44 mouse cellular contexts compared by ENCODE assay signal in genomic region chr11:49702014-49702413, GRCm38 (mm10). TPM values are rescaled to one million over a fixed set of nuclear protein-coding genes. Genes with fewer than 3 reads are reported as not detected.
"Had no signal": no experiment of that assay in that cellular context is flagged by ENCODE, and none has a peak within 500 bp of the region (broad histone marks: within the 10 kb centered on the region; RNA-seq: fewer than 3 reads in every experiment).

No protein-coding gene starts in this region.

- H3K9me3 ChIP-seq: heart, embryonic 10.5 days; heart, embryonic 12.5 days; heart, embryonic 13.5 days; heart, embryonic 15.5 days; hindbrain, embryonic 10.5 days; hindbrain, embryonic 12.5 days; hindbrain, embryonic 13.5 days; hindbrain, embryonic 15.5 days; intestine, embryonic 15.5 days; kidney, embryonic 15.5 days had no signal

- H3K4me2 ChIP-seq: heart, embryonic 11.5 days; heart, embryonic 12.5 days; heart, embryonic 13.5 days; heart, embryonic 15.5 days; hindbrain, embryonic 12.5 days; hindbrain, embryonic 13.5 days; hindbrain, embryonic 14.5 days; hindbrain, embryonic 15.5 days; intestine, embryonic 15.5 days; kidney, embryonic 15.5 days had no signal

- ATAC-seq: hindbrain, embryonic 16.5 days; hindbrain, postnatal 0 days; inflammation-experienced regulatory T-cells, adult 6 months; intestine, embryonic 15.5 days; intestine, embryonic 16.5 days; intestine, postnatal 0 days had no signal

- H3K4me3 ChIP-seq: heart, embryonic 10.5 days; heart, embryonic 12.5 days; heart, embryonic 13.5 days; heart, embryonic 15.5 days; hindbrain, embryonic 10.5 days; hindbrain, embryonic 12.5 days; hindbrain, embryonic 13.5 days; hindbrain, embryonic 15.5 days; intestine, embryonic 15.5 days; kidney, embryonic 15.5 days; layer of hippocampus, adult 2 months had no signal

- DNase-seq: heart, postnatal 10 days; heart, postnatal 14 days; heart, postnatal 36 days; heart, postnatal 4 days; kidney, adult 11 months; kidney, adult 18-20 months; kidney, adult 2 months; kidney, adult 8-10 months; kidney, adult 9 months; kidney, postnatal 10 days; kidney, postnatal 14 days; kidney, postnatal 25 days; kidney, postnatal 36 days; kidney, postnatal 4 days; layer of hippocampus, adult 9-11 months; layer of hippocampus, postnatal 36 days had no signal

- H3K9ac ChIP-seq: heart, embryonic 12.5 days; heart, embryonic 13.5 days; heart, embryonic 15.5 days; hindbrain, embryonic 12.5 days; hindbrain, embryonic 13.5 days; hindbrain, embryonic 14.5 days; hindbrain, embryonic 15.5 days; intestine, embryonic 15.5 days; kidney, embryonic 15.5 days had no signal

- H3K4me1 ChIP-seq: heart, embryonic 10.5 days; hindbrain, embryonic 10.5 days; hindbrain, embryonic 12.5 days; hindbrain, embryonic 13.5 days; hindbrain, embryonic 15.5 days; intestine, embryonic 15.5 days; kidney, embryonic 15.5 days had no signal

- H3K27ac ChIP-seq: heart, embryonic 10.5 days; heart, embryonic 13.5 days; heart, embryonic 15.5 days; hindbrain, embryonic 10.5 days; hindbrain, embryonic 12.5 days; hindbrain, embryonic 13.5 days; hindbrain, embryonic 14.5 days; hindbrain, embryonic 15.5 days; hindbrain, postnatal 0 days; intestine, embryonic 15.5 days; kidney, embryonic 15.5 days; kidney, postnatal 0 days; layer of hippocampus, adult 2 months had no signal

- H3K27me3 ChIP-seq: heart, embryonic 12.5 days; heart, embryonic 13.5 days; heart, embryonic 15.5 days; hindbrain, embryonic 12.5 days; hindbrain, embryonic 13.5 days; hindbrain, embryonic 15.5 days; intestine, embryonic 15.5 days; kidney, embryonic 15.5 days had no signal

RNA-seq across cellular contexts. Expression of gene Scgb3a1, which starts 38.6 kb away (rescaled TPM):
- total RNA-seq: heart, postnatal 4 days; hematopoietic stem cell, adult 5-6 weeks; hindbrain, postnatal 0 days; layer of hippocampus, adult 18-20 months; layer of hippocampus, adult 2 months; layer of hippocampus, adult 8-10 months; layer of hippocampus, postnatal 14 days; layer of hippocampus, postnatal 36 days; left cerebral cortex, adult 18-20 months had no signal
- polyA plus RNA-seq: hindbrain, embryonic 10.5 days; hindbrain, embryonic 11.5 days; hindbrain, embryonic 12.5 days; hindbrain, embryonic 13.5 days; hindbrain, embryonic 14.5 days; hindbrain, embryonic 16.5 days; inflammation-experienced regulatory T-cells, adult 6 months; intestine, embryonic 14.5 days; intestine, embryonic 15.5 days; intestine, embryonic 16.5 days; kidney, adult 2 months; kidney, embryonic 14.5 days; kidney, embryonic 15.5 days; kidney, embryonic 16.5 days; kidney, postnatal 0 days had no signal
